Comparison of ENCODE assay signal across 14 mouse cellular contexts in genomic region chr7:135203920-135204319, GRCm38 (mm10). TPM values are rescaled to one million over a fixed set of nuclear protein-coding genes. Genes with fewer than 3 reads are reported as not detected.
DNase-seq lines count a peak whose midpoint lies in the region; ATAC-seq lines count a peak whose summit lies in the region.
"Had no signal": no experiment of that assay in that cellular context is flagged by ENCODE, and none has a peak within 500 bp of the region (broad histone marks: within the 10 kb centered on the region; RNA-seq: fewer than 3 reads in every experiment).

No protein-coding gene starts in this region.

- H3K4me2 ChIP-seq in forebrain, embryonic 14.5 days (ENCODE audit: low read length) = no peak overlapping the region
- no peak overlapping the region for H3K4me2 ChIP-seq in liver, embryonic 11.5 days
- H3K4me2 ChIP-seq in kidney, embryonic 15.5 days = no peak overlapping the region
- H3K4me2 ChIP-seq: liver, embryonic 12.5 days had no signal

- ATAC-seq in forebrain, embryonic 14.5 days = no peak
- 0 out of 2 replicates have a peak, but pooled peaks have one; percentile 34 for ATAC-seq in liver, embryonic 11.5 days (replicated peaks; ENCODE audit: low FRiP score)
- peak; percentile 46; the same call in 1 of the 2 replicates for ATAC-seq in kidney, embryonic 15.5 days (replicated peaks; ENCODE audit: low FRiP score)
- ATAC-seq: inflammation-experienced regulatory T-cells, adult 6 months; liver, embryonic 12.5 days had no signal

- H3K4me1 ChIP-seq in forebrain, embryonic 14.5 days (ENCODE audit: control insufficient read depth, insufficient read depth, low read length) = no peaks in the 10 kb centered on the region
- no peaks in the 10 kb centered on the region for H3K4me1 ChIP-seq in forebrain, embryonic 10.5 days
- no peaks in the 10 kb centered on the region for H3K4me1 ChIP-seq in liver, embryonic 11.5 days (replicated peaks; ENCODE audit: control insufficient read depth, insufficient read depth, low read length)
- peaks cover 16% of the 10 kb centered on the region; the same call in 1 of the 2 replicates for H3K4me1 ChIP-seq in kidney, embryonic 15.5 days
- H3K4me1 ChIP-seq: liver, embryonic 12.5 days; megakaryocyte, embryonic 14.5 days had no signal

- H3K27me3 ChIP-seq in forebrain, embryonic 14.5 days (replicated peaks; ENCODE audit: control insufficient read depth, insufficient read depth, low read length) = no peaks in the 10 kb centered on the region
- H3K27me3 ChIP-seq in forebrain, embryonic 10.5 days (ENCODE audit: poor library complexity, severe bottlenecking) = no peaks in the 10 kb centered on the region
- H3K27me3 ChIP-seq in liver, embryonic 11.5 days (replicated peaks; ENCODE audit: control insufficient read depth, insufficient read depth, low read length) = no peaks in the 10 kb centered on the region
- no peaks in the 10 kb centered on the region for H3K27me3 ChIP-seq in kidney, embryonic 15.5 days
- H3K27me3 ChIP-seq: liver, embryonic 12.5 days had no signal

- no peaks in the 10 kb centered on the region for H3K9me3 ChIP-seq in forebrain, embryonic 14.5 days (replicated peaks; ENCODE audit: control insufficient read depth, low read length)
- H3K9me3 ChIP-seq in forebrain, embryonic 10.5 days = no peaks in the 10 kb centered on the region
- no peaks in the 10 kb centered on the region for H3K9me3 ChIP-seq in liver, embryonic 11.5 days (ENCODE audit: control insufficient read depth, low read length)
- 0 out of 2 replicates have a peak, but pooled peaks cover 2% of the 10 kb centered on the region for H3K9me3 ChIP-seq in kidney, embryonic 15.5 days (replicated peaks)
- H3K9me3 ChIP-seq: liver, embryonic 12.5 days had no signal

- peak; percentile 51 for DNase-seq in forebrain, embryonic 14.5 days (ENCODE audit: low spot score)
- no peak for DNase-seq in forebrain, embryonic 10.5 days (ENCODE audit: extremely low spot score, low spot score)
- DNase-seq in liver, embryonic 11.5 days (ENCODE audit: low spot score) = no peak
- no peak for DNase-seq in liver
- peak; percentile 18 for DNase-seq in adipocyte (ENCODE audit: low spot score)
- DNase-seq in frontal cortex, postnatal 10 days (ENCODE audit: low spot score in 2 of 2) = no peak
- DNase-seq in left cerebral cortex, adult 11 months (ENCODE audit: low spot score) = no peak
- DNase-seq: gastrocnemius, postnatal 10 days; thymus, postnatal 36 days had no signal

- H3K4me3 ChIP-seq in forebrain, embryonic 14.5 days (ENCODE audit: low read depth, low read length) = no peak overlapping the region
- no peak overlapping the region for H3K4me3 ChIP-seq in forebrain, embryonic 10.5 days
- H3K4me3 ChIP-seq in liver, embryonic 11.5 days (ENCODE audit: low read depth, low read length) = no peak overlapping the region
- H3K4me3 ChIP-seq in kidney, embryonic 15.5 days (replicated peaks) = no peak overlapping the region
- H3K4me3 ChIP-seq: left cerebral cortex, adult 2 months; liver, embryonic 12.5 days; megakaryocyte, embryonic 14.5 days had no signal

- H3K9ac ChIP-seq in forebrain, embryonic 14.5 days (ENCODE audit: low read length) = no peak overlapping the region
- no peak overlapping the region for H3K9ac ChIP-seq in liver, embryonic 11.5 days (ENCODE audit: low read depth, low read length)
- H3K9ac ChIP-seq in kidney, embryonic 15.5 days = no peak overlapping the region
- H3K9ac ChIP-seq: liver, embryonic 12.5 days had no signal

- no peak overlapping the region for H3K27ac ChIP-seq in forebrain, embryonic 14.5 days (ENCODE audit: low read depth, low read length)
- no peak overlapping the region for H3K27ac ChIP-seq in forebrain, embryonic 10.5 days
- no peak overlapping the region for H3K27ac ChIP-seq in liver, embryonic 11.5 days (ENCODE audit: low read depth, low read length)
- no peak overlapping the region for H3K27ac ChIP-seq in kidney, embryonic 15.5 days
- H3K27ac ChIP-seq: left cerebral cortex, adult 2 months; liver, embryonic 12.5 days had no signal

- H3K36me3 ChIP-seq in forebrain, embryonic 14.5 days (ENCODE audit: control insufficient read depth, insufficient read depth, low read length) = no peaks in the 10 kb centered on the region
- H3K36me3 ChIP-seq in forebrain, embryonic 10.5 days (replicated peaks) = no peaks in the 10 kb centered on the region
- no peaks in the 10 kb centered on the region for H3K36me3 ChIP-seq in liver, embryonic 11.5 days (ENCODE audit: control insufficient read depth, insufficient read depth, low read length)
- H3K36me3 ChIP-seq in kidney, embryonic 15.5 days = no peaks in the 10 kb centered on the region
- H3K36me3 ChIP-seq: liver, embryonic 12.5 days had no signal

RNA-seq across cellular contexts. Expression of gene Nps, which starts 54.6 kb away (rescaled TPM):
- polyA plus RNA-seq in forebrain, embryonic 14.5 days (2014; fragmentation: Nextera tagmentation; extraction: Ambion mirVana) = not detected in 2 replicates
- polyA plus RNA-seq in forebrain, embryonic 10.5 days (2016; fragmentation: Nextera tagmentation; extraction: Ambion mirVana) = not detected in 2 replicates
- not detected in 2 replicates for polyA plus RNA-seq in liver, embryonic 11.5 days (2014; fragmentation: Nextera tagmentation; extraction: Ambion mirVana)
- not detected in 2 replicates for polyA plus RNA-seq in kidney, embryonic 15.5 days (2015; fragmentation: Nextera tagmentation; extraction: Ambion mirVana)
- polyA plus RNA-seq: inflammation-experienced regulatory T-cells, adult 6 months; liver, embryonic 12.5 days had no signal

Comparison
In these comparisons a context has a peak if more than half of its experiments do, and no peak if none do; other contexts are left out.
1. DNase-seq: peak in forebrain, embryonic 14.5 days (single experiment) and adipocyte (single experiment); none in forebrain, embryonic 10.5 days (single experiment), liver, embryonic 11.5 days (single experiment), liver (single experiment), frontal cortex, postnatal 10 days (0 of 2) and left cerebral cortex, adult 11 months (single experiment).